Mouse (Mus musculus) ovary, postnatal 10 days (tissue): ENCODE measurements around the gene Hibch.
"Not testable (repeated sequence)": the region's sequence is repeated elsewhere in the genome, so short reads cannot be mapped to it uniquely, and the experiment has no call there.

Experiments
- DNase-seq: peaks from one replicate; pipeline ENCODE4 v3.0.0; 2022; ENCODE audit warnings: low spot score

Hibch gene

GRCm38 (mm10) chr1:52884208-52884607, 39.5 kb downstream of the Hibch start:
- DNase-seq = no peak

GRCm38 (mm10) chr1:52909783-52910182, 65.1 kb downstream of the Hibch start:
- no peak for DNase-seq

GRCm38 (mm10) chr1:52916655-52917054, 71.9 kb downstream of the Hibch start:
- no peak for DNase-seq

- DNase-seq = not testable (repeated sequence)
Observed at GRCm38 (mm10) chr1:52918897-52919296, 74.2 kb downstream of the Hibch start.

- not testable (repeated sequence) for DNase-seq
Observed at GRCm38 (mm10) chr1:52924482-52924881, 79.8 kb downstream of the Hibch start.

- DNase-seq = no peak
Observed at GRCm38 (mm10) chr1:52934494-52934893, 89.8 kb downstream of the Hibch start.

- no peak for DNase-seq
Observed at GRCm38 (mm10) chr1:52939021-52939420, 94.3 kb downstream of the Hibch start.

- no peak for DNase-seq
Observed at GRCm38 (mm10) chr1:52947895-52948294, 103.2 kb downstream of the Hibch start.

GRCm38 (mm10) chr1:52951146-52951868, 106.6 kb downstream of the Hibch start:
- DNase-seq = no peak

- DNase-seq = no peak
Observed at GRCm38 (mm10) chr1:52952143-52952542, 107.4 kb downstream of the Hibch start.

GRCm38 (mm10) chr1:52952551-52953397, 108.0 kb downstream of the Hibch start:
- no peak for DNase-seq

GRCm38 (mm10) chr1:52953548-52953947, 108.8 kb downstream of the Hibch start:
- no peak for DNase-seq

GRCm38 (mm10) chr1:52954456-52954855, 109.7 kb downstream of the Hibch start:
- DNase-seq = no peak

- DNase-seq = no peak
Observed at GRCm38 (mm10) chr1:52955102-52955501, 110.4 kb downstream of the Hibch start.

GRCm38 (mm10) chr1:52956746-52957145, 112.0 kb downstream of the Hibch start:
- DNase-seq = no peak

- no peak for DNase-seq
Observed at GRCm38 (mm10) chr1:52960191-52960590, 115.5 kb downstream of the Hibch start.

- DNase-seq = no peak
Observed at GRCm38 (mm10) chr1:52963097-52963496, 118.4 kb downstream of the Hibch start.

- DNase-seq = no peak
Observed at GRCm38 (mm10) chr1:52964581-52964980, 119.9 kb downstream of the Hibch start.
